Mouse (Mus musculus) heart, adult 2 months (tissue): Measurements from ENCODE around the gene Commd3.

Source experiments
- CTCF ChIP-seq: fragments of 200-600 bp; IDR thresholded peaks from 2 replicates; pipeline ENCODE4 v1.8.1; 2022; ENCODE audit warnings: antibody characterized with exemption, mild to moderate bottlenecking, moderate library complexity
- EP300 ChIP-seq: fragments of 200-500 bp; IDR thresholded peaks from 2 replicates; pipeline ENCODE4 v1.6.1; 2011; ENCODE audit warnings: low read depth, low read length, control low read depth; ENCODE audit not compliant: insufficient read depth

DNA sequence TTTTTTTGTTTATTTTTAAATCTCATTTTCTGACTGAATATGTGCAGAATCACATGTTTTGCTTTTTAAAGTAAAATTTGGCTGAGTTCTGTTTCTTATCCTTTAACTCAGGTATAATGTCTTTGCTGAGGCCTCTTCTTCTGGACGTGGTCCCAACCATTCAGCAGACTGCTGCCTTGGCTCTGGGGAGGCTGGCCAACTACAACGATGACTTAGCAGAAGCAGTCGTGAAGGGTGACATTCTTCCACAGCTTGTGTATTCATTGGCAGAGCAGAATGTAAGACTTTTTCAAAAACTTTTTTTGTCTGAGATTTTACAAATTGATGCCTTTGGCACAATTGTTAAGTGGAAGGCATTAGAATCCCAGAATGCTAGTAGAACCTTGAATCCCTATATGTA, 38.2 kb downstream of the Commd3 start:
- TF ChIP-seq CTCF: no peak
- TF ChIP-seq EP300: no peak
